Mouse (Mus musculus): ENCODE results near the gene Rragd. TPM values are rescaled to one million over a fixed set of nuclear protein-coding genes. Genes with fewer than 3 reads are reported as not detected.
A peak's percentile ranks its signal among the peaks of the same experiment; 100 is the strongest.

Gene Rragd
- polyA plus RNA-seq, 1 experiment from 2014 or later, result 26.8 TPM

GRCm38 (mm10) chr4:32977331-32977730 is 5.5 kb upstream of the Rragd start:
- no peaks in the 10 kb centered on the region for H3K36me3 ChIP-seq (ENCODE audit: insufficient read depth, low read length)
- no peak overlapping the region for H3K27ac ChIP-seq
- WGBS, result 93% methylated on average over 4 of the region's 4 CpGs
- no peak overlapping the region for H3K4me2 ChIP-seq (ENCODE audit: low read length)
- no peak for TF ChIP-seq CTCF (IDR thresholded peaks at IDR 0.05; ENCODE audit: low read depth)
- no peak overlapping the region for H3K9ac ChIP-seq (ENCODE audit: low read depth, low read length)
- no peak overlapping the region for H3K4me3 ChIP-seq (replicated peaks; ENCODE audit: low read depth, low read length)
- H3K9me3 ChIP-seq (replicated peaks; ENCODE audit: low read length), result peaks cover 5% of the 10 kb centered on the region; the same call in 1 of the 2 replicates
- ATAC-seq (replicated peaks; ENCODE audit: low FRiP score, low read depth) (no peak), DNase-seq (ENCODE audit: low spot score) (no peak)
- H3K27me3 ChIP-seq (ENCODE audit: insufficient read depth, low read length), result no peaks in the 10 kb centered on the region
- no peaks in the 10 kb centered on the region for H3K4me1 ChIP-seq (replicated peaks; ENCODE audit: insufficient read depth, low read length)

GRCm38 (mm10) chr4:32980061-32980460 is 2.8 kb upstream of the Rragd start:
- Histone ChIP-seq H3K9me3 (replicated peaks; ENCODE audit: low read length) (no peaks in the 10 kb centered on the region), H3K4me3 (replicated peaks; ENCODE audit: low read depth, low read length) (no peak overlapping the region), H3K4me1 (replicated peaks; ENCODE audit: insufficient read depth, low read length) (peaks cover 8% of the 10 kb centered on the region), H3K27ac (no peak overlapping the region), H3K36me3 (ENCODE audit: insufficient read depth, low read length) (no peaks in the 10 kb centered on the region), H3K9ac (ENCODE audit: low read depth, low read length) (no peak overlapping the region), H3K4me2 (ENCODE audit: low read length) (no peak overlapping the region), H3K27me3 (ENCODE audit: insufficient read depth, low read length) (no peaks in the 10 kb centered on the region)
- TF ChIP-seq CTCF (IDR thresholded peaks at IDR 0.05; ENCODE audit: low read depth), result no peak
- DNase-seq (ENCODE audit: low spot score) (no peak), ATAC-seq (replicated peaks; ENCODE audit: low FRiP score, low read depth) (no peak)
- 77% methylated on average over 3 of the region's 3 CpGs for WGBS

- Histone ChIP-seq H3K9ac (ENCODE audit: low read depth, low read length) (no peak overlapping the region), H3K36me3 (ENCODE audit: insufficient read depth, low read length) (no peaks in the 10 kb centered on the region), H3K27ac (0 out of 2 replicates have a peak overlapping the region, but pooled peaks have one; percentile 31), H3K9me3 (replicated peaks; ENCODE audit: low read length) (no peaks in the 10 kb centered on the region), H3K4me3 (replicated peaks; ENCODE audit: low read depth, low read length) (no peak overlapping the region; the same call in 1 of the 2 replicates), H3K4me2 (ENCODE audit: low read length) (peak overlapping the region; percentile 100; the same call in 1 of the 2 replicates), H3K4me1 (replicated peaks; ENCODE audit: insufficient read depth, low read length) (peaks cover 12% of the 10 kb centered on the region), H3K27me3 (ENCODE audit: insufficient read depth, low read length) (no peaks in the 10 kb centered on the region)
- ATAC-seq (replicated peaks; ENCODE audit: low FRiP score, low read depth), result no peak
- 24% methylated on average over 5 of the region's 5 CpGs for WGBS
- no peak for TF ChIP-seq CTCF (IDR thresholded peaks at IDR 0.05; ENCODE audit: low read depth)
- no peak for DNase-seq (ENCODE audit: low spot score)
Measured at GRCm38 (mm10) chr4:32981617-32982016, 1.2 kb upstream of the Rragd start.

- Histone ChIP-seq H3K27me3 (ENCODE audit: insufficient read depth, low read length) (no peaks in the 10 kb centered on the region), H3K9me3 (replicated peaks; ENCODE audit: low read length) (no peaks in the 10 kb centered on the region), H3K27ac (peak overlapping the region; percentile 85; the same call in 1 of the 2 replicates), H3K9ac (ENCODE audit: low read depth, low read length) (0 out of 2 replicates have a peak overlapping the region, but pooled peaks have one; percentile 77), H3K36me3 (ENCODE audit: insufficient read depth, low read length) (no peaks in the 10 kb centered on the region), H3K4me3 (replicated peaks; ENCODE audit: low read depth, low read length) (peak overlapping the region; percentile 70), H3K4me2 (ENCODE audit: low read length) (peak overlapping the region; percentile 100), H3K4me1 (replicated peaks; ENCODE audit: insufficient read depth, low read length) (peaks cover 12% of the 10 kb centered on the region)
- peak; percentile 21 for DNase-seq (ENCODE audit: low spot score)
- no peak for TF ChIP-seq CTCF (IDR thresholded peaks at IDR 0.05; ENCODE audit: low read depth)
- ATAC-seq (replicated peaks; ENCODE audit: low FRiP score, low read depth), result peak; percentile 50
- 2% methylated on average over 15 of the region's 15 CpGs for WGBS
Measured at GRCm38 (mm10) chr4:32982041-32982715, 659 bp upstream of the Rragd start.

- Histone ChIP-seq H3K36me3 (ENCODE audit: insufficient read depth, low read length) (no peaks in the 10 kb centered on the region), H3K27me3 (ENCODE audit: insufficient read depth, low read length) (no peaks in the 10 kb centered on the region), H3K4me1 (replicated peaks; ENCODE audit: insufficient read depth, low read length) (peaks cover 12% of the 10 kb centered on the region), H3K9me3 (replicated peaks; ENCODE audit: low read length) (no peaks in the 10 kb centered on the region), H3K9ac (ENCODE audit: low read depth, low read length) (peak overlapping the region; percentile 77), H3K4me2 (ENCODE audit: low read length) (peak overlapping the region; percentile 100), H3K4me3 (replicated peaks; ENCODE audit: low read depth, low read length) (peak overlapping the region; percentile 70), H3K27ac (peak overlapping the region; percentile 85)
- peak; percentile 77 for ATAC-seq (replicated peaks; ENCODE audit: low FRiP score, low read depth)
- peak; percentile 44 for DNase-seq (ENCODE audit: low spot score)
- WGBS, result under 1% methylated on average over 80 of the region's 94 CpGs
- TF ChIP-seq CTCF (IDR thresholded peaks at IDR 0.05; ENCODE audit: low read depth), result no peak
Measured at GRCm38 (mm10) chr4:32983176-32984155, 629 bp downstream of the Rragd start.

GRCm38 (mm10) chr4:32984242-32984641 is 1.4 kb downstream of the Rragd start:
- 2% methylated on average over 13 of the region's 13 CpGs for WGBS
- Histone ChIP-seq H3K9ac (ENCODE audit: low read depth, low read length) (peak overlapping the region; percentile 77), H3K36me3 (ENCODE audit: insufficient read depth, low read length) (no peaks in the 10 kb centered on the region), H3K27ac (peak overlapping the region; percentile 85; the same call in 1 of the 2 replicates), H3K9me3 (replicated peaks; ENCODE audit: low read length) (no peaks in the 10 kb centered on the region), H3K4me3 (replicated peaks; ENCODE audit: low read depth, low read length) (peak overlapping the region; percentile 70), H3K4me1 (replicated peaks; ENCODE audit: insufficient read depth, low read length) (peaks cover 12% of the 10 kb centered on the region), H3K27me3 (ENCODE audit: insufficient read depth, low read length) (no peaks in the 10 kb centered on the region), H3K4me2 (ENCODE audit: low read length) (peak overlapping the region; percentile 100)
- DNase-seq (ENCODE audit: low spot score), result peak; percentile 44
- no peak for ATAC-seq (replicated peaks; ENCODE audit: low FRiP score, low read depth)
- no peak for TF ChIP-seq CTCF (IDR thresholded peaks at IDR 0.05; ENCODE audit: low read depth)
